Mouse (Mus musculus) lung, postnatal 10 days (tissue): ENCODE results near the gene Dcaf12l2.
A peak's percentile ranks its signal among the peaks of the same experiment; 100 is the strongest.

Experiments used
- DNase-seq: peaks from one replicate; pipeline ENCODE4 v3.0.0; 2021

Dcaf12l2 gene

DNA sequence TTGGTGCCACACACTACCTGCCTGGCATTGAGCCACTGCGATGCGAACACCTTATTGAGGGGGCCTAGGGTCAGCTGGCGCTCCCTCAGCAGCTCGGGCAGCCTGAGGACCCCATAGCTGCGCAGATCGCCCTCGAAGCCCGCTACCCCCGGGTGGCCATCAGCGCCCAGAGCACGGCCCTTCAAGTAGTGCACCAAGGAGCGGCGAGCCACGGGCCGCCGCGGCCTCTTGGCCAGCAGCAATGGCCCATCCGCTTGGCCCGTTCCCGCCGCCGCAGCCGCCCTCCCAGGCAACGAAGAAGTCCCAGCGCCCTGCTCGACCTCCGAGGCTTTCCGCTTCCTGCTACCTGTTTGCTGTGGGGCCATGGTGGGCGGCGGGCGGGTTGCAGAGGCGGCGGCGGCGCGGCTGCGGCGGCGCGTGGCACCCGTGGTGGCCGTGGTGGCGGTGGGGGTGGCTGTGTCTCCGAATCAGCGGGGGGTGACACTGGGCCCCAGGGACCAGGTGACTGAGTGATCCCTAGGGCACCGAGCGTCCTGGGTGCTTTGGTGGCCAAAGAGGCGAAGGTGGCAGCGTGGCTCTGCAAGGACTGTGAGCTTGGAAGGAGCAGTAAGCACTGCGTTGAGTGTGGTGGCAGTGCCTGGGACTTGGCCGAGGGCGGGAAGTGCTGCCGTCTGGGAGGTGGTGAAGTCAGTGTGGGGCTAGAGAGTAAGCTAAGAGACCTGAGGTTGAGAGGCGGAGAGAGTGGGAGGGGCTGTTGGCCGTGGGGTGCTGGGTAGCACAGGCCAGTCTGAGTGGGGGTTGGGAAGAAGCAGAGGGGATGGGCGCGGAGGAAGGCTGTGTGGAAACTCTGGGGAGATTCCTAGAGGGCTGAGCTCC is at the start of gene Dcaf12l2:
Gene Dcaf12l2 (minus strand): TSS at position 697 of the 876 bp plus-strand sequence.
- peak; percentile 3 for DNase-seq

- no peak for DNase-seq
Measured at GRCm38 (mm10) chrX:44367280-44367645, 879 bp downstream of the Dcaf12l2 start.
